Mouse (Mus musculus) E14TG2a.4 (cell line): Measurements from ENCODE around the gene Olfr1512.
"Not testable (repeated sequence)": the region's sequence is repeated elsewhere in the genome, so short reads cannot be mapped to it uniquely, and the experiment has no call there.

Source experiments
- H3K27me3 ChIP-seq: 2 replicates; pipeline ENCODE4 v1.6.1; 2014; ENCODE audit warnings: low read length, control low read depth; ENCODE audit not compliant: insufficient read depth
- H3K36me3 ChIP-seq: 2 replicates; pipeline ENCODE4 v1.6.1; 2014; ENCODE audit warnings: low read length, control low read depth; ENCODE audit not compliant: insufficient read depth
- H3K4me1 ChIP-seq: replicated peaks from 2 replicates; pipeline ENCODE4 v1.6.1; 2014; ENCODE audit warnings: low read depth, low read length, control low read depth
- H3K4me3 ChIP-seq: replicated peaks from 2 replicates; pipeline ENCODE4 v1.5.1; 2014; ENCODE audit warnings: mild to moderate bottlenecking, low read length
- H3K9me3 ChIP-seq: 2 replicates; pipeline ENCODE4 v1.6.1; 2014; ENCODE audit warnings: low read length, control low read depth
- CTCF ChIP-seq: conservative IDR thresholded peaks from 2 replicates; pipeline ENCODE4 v1.5.1; 2014; ENCODE audit warnings: low read length
- NANOG ChIP-seq: IDR thresholded peaks from 2 replicates; pipeline ENCODE4 v1.6.1; 2014; ENCODE audit warnings: borderline replicate concordance, low read length, mixed read lengths
- POU5F1 ChIP-seq: IDR thresholded peaks from 2 replicates; pipeline ENCODE4 v1.6.1; 2014; ENCODE audit warnings: low read length, borderline replicate concordance

The Olfr1512 gene

GRCm38 (mm10) chr14:52379068-52379467 lies at the start of gene Olfr1512:
Olfr1512 (minus strand) TSS chr14:52379168.
- TF ChIP-seq POU5F1 = no peak
- TF ChIP-seq NANOG = no peak
- TF ChIP-seq CTCF = no peak
- H3K36me3 ChIP-seq = no peaks in the 10 kb centered on the region

GRCm38 (mm10) chr14:52427686-52428085 lies 48.7 kb upstream of the Olfr1512 start:
- Histone ChIP-seq H3K36me3 (no peaks in the 10 kb centered on the region), H3K9me3 (no peaks in the 10 kb centered on the region), H3K27me3 (no peaks in the 10 kb centered on the region), H3K4me3 (no peak overlapping the region), H3K4me1 (no peaks in the 10 kb centered on the region)
- TF ChIP-seq CTCF = no peak
- TF ChIP-seq POU5F1 = no peak
- TF ChIP-seq NANOG = no peak

More at GRCm38 (mm10) chr14:52379068-52379467, at the start of gene Olfr1512:
- Histone ChIP-seq H3K27me3 (no peaks in the 10 kb centered on the region), H3K4me3 (no peak within 1 kb of the TSS), H3K4me1 (no peaks in the 10 kb centered on the region), H3K9me3 (no peaks in the 10 kb centered on the region)

GRCm38 (mm10) chr14:52414273-52414672 lies 35.3 kb upstream of the Olfr1512 start, which contains the start of gene Olfr1510:
Olfr1510 (minus strand) TSS chr14:52414373.
- H3K4me1 ChIP-seq = no peaks in the 10 kb centered on the region
- H3K9me3 ChIP-seq = no peaks in the 10 kb centered on the region
- H3K27me3 ChIP-seq = no peaks in the 10 kb centered on the region
- no peak within 1 kb of the TSS for H3K4me3 ChIP-seq
- no peak for TF ChIP-seq POU5F1
- no peak for TF ChIP-seq NANOG
- TF ChIP-seq CTCF = no peak
- H3K36me3 ChIP-seq = no peaks in the 10 kb centered on the region

GRCm38 (mm10) chr14:52410142-52410919 lies 31.4 kb upstream of the Olfr1512 start:
- not testable (repeated sequence) for H3K9me3 ChIP-seq, H3K27me3 ChIP-seq, H3K4me1 ChIP-seq, H3K4me3 ChIP-seq, H3K36me3 ChIP-seq

GRCm38 (mm10) chr14:52397279-52397678 lies 18.3 kb upstream of the Olfr1512 start, which contains the start of gene Olfr1511:
Olfr1511 (minus strand) TSS chr14:52397379.
- Histone ChIP-seq H3K27me3 (no peaks in the 10 kb centered on the region), H3K36me3 (no peaks in the 10 kb centered on the region), H3K9me3 (no peaks in the 10 kb centered on the region), H3K4me1 (no peaks in the 10 kb centered on the region), H3K4me3 (no peak within 1 kb of the TSS)
- TF ChIP-seq CTCF = no peak
- TF ChIP-seq POU5F1 = no peak
- TF ChIP-seq NANOG = no peak

GRCm38 (mm10) chr14:52390084-52390848 lies 11.3 kb upstream of the Olfr1512 start:
- H3K9me3 ChIP-seq, H3K27me3 ChIP-seq, H3K4me1 ChIP-seq, H3K4me3 ChIP-seq, H3K36me3 ChIP-seq: not testable (repeated sequence)

GRCm38 (mm10) chr14:52368741-52369140 lies 10.2 kb downstream of the Olfr1512 start:
- Histone ChIP-seq H3K4me1 (no peaks in the 10 kb centered on the region), H3K36me3 (no peaks in the 10 kb centered on the region), H3K4me3 (no peak overlapping the region), H3K27me3 (no peaks in the 10 kb centered on the region), H3K9me3 (no peaks in the 10 kb centered on the region)
- no peak for TF ChIP-seq NANOG
- no peak for TF ChIP-seq CTCF
- TF ChIP-seq POU5F1 = no peak

- Histone ChIP-seq H3K9me3 (no peaks in the 10 kb centered on the region), H3K27me3 (no peaks in the 10 kb centered on the region), H3K4me3 (no peak within 1 kb of the TSS), H3K4me1 (no peaks in the 10 kb centered on the region), H3K36me3 (no peaks in the 10 kb centered on the region)
- TF ChIP-seq POU5F1 (no peak), CTCF (no peak), NANOG (no peak)
These were observed 22.7 kb downstream of the Olfr1512 start, which contains the start of gene Olfr1513 for GRCm38 (mm10) chr14:52356308-52356707. Olfr1513 (minus strand) TSS chr14:52356408.

GRCm38 (mm10) chr14:52339512-52339852 lies 39.5 kb downstream of the Olfr1512 start:
- no peak overlapping the region for H3K4me3 ChIP-seq
- no peaks in the 10 kb centered on the region for H3K36me3 ChIP-seq
- peaks cover 2% of the 10 kb centered on the region; the same call in 1 of the 2 replicates for H3K9me3 ChIP-seq
- H3K27me3 ChIP-seq = peaks cover 2% of the 10 kb centered on the region; the same call in 1 of the 2 replicates
- H3K4me1 ChIP-seq = peaks cover 10% of the 10 kb centered on the region
- TF ChIP-seq CTCF (no peak), POU5F1 (no peak), NANOG (no peak)
